Mouse (Mus musculus) myocyte (in vitro differentiated cells): Measurements from ENCODE around the gene Pitpnm3.

Source experiments
- MAX ChIP-seq: IDR thresholded peaks from one replicate; pipeline ENCODE4 v1.6.1; 2011; ENCODE audit warnings: low read depth, mild to moderate bottlenecking, control low read depth
- MYOD1 ChIP-seq, 3 experiments: IDR thresholded peaks; one replicate each; pipeline ENCODE4 v1.6.1; 2011; ENCODE audit warnings: control low read depth in 2 of 3, low read depth in 2 of 3, mild to moderate bottlenecking in 2 of 3, moderate library complexity in 1 of 3; ENCODE audit not compliant: insufficient read length in 2 of 3, control insufficient read depth in 1 of 3
- MYOG ChIP-seq, 3 experiments: IDR thresholded peaks; one replicate each; pipeline ENCODE4 v1.6.1; 2011; ENCODE audit warnings: control low read depth in 2 of 3, low read depth in 2 of 3, mild to moderate bottlenecking in 2 of 3; ENCODE audit not compliant: insufficient read length in 2 of 3, control insufficient read depth in 1 of 3, insufficient read depth in 1 of 3
- USF1 ChIP-seq: IDR thresholded peaks from one replicate; pipeline ENCODE4 v1.6.1; 2011; ENCODE audit warnings: low read depth, mild to moderate bottlenecking, control low read depth, moderate library complexity

DNA sequence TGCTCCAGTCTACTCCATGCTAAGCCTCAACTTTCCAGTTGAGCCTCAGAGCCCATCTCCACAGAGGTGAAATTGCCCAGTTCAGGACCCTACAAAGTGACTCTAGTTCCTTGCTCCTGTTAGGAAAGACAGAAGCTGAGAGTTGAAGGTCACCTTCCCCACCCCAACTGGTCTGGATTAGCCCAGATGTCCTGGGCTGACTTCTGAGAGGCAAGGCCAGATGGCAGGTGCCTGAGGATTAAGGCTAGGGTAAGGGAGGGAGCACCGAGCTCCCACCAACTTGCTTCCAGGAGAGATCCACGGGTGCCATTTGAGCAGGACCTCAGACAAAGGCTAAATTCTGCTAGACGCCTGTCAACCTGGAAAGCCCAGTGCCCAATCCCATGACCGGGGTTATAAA, 103.5 kb downstream of the Pitpnm3 start:
- no peak for TF ChIP-seq USF1
- no peak for TF ChIP-seq MAX
- TF ChIP-seq MYOD1 (IDR thresholded peaks at IDR 0.05; ENCODE audit: control insufficient read depth in 1 of 3, insufficient read length in 2 of 3, low read depth in 2 of 3), result peak in 1 of 3 experiments; percentile 28
- TF ChIP-seq MYOG (IDR thresholded peaks at IDR 0.05; ENCODE audit: control insufficient read depth in 1 of 3, insufficient read depth in 1 of 3, insufficient read length in 2 of 3, low read depth in 2 of 3), result no peak
